20 mouse cellular contexts compared by ENCODE assay signal in the genomic region with DNA sequence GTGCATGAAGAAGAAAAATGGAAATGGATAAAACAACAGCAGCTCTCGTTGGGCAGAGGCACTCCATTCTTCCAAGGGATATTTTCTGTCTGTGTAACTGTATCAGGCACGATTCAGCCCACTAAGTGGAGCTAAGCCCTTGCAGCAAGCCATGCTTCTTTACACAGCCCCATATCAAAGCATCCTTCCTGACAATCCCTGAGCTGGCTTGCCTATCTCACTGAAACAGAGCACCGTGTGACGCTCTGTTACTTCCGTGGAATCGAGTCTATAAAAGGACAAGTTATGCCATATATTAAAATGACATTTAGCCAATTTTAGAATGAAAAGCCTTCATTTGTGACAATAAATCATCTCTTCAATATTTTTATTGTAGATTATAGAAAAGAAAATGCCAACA.
"Had no signal": no experiment of that assay in that cellular context is flagged by ENCODE, and none has a peak within 500 bp of the region (broad histone marks: within the 10 kb centered on the region; RNA-seq: fewer than 3 reads in every experiment).

No protein-coding gene starts in this region.

- DNase-seq: liver, postnatal 0 days; lung, adult 2 months; lung, postnatal 14 days; lung, postnatal 36 days; right cerebral cortex, adult 18-20 months; right cerebral cortex, postnatal 25 days; right cerebral cortex, postnatal 4 days; spleen, adult 18-20 months; thymus, adult 18-20 months; thymus, postnatal 14 days; thymus, postnatal 36 days had no signal

- H3K27ac ChIP-seq: liver, embryonic 15.5 days; lung, embryonic 15.5 days; macrophage; midbrain, embryonic 13.5 days; neural tube, embryonic 12.5 days had no signal

- H3K9ac ChIP-seq: liver, embryonic 15.5 days; liver, postnatal 0 days; lung, embryonic 15.5 days; midbrain, embryonic 13.5 days; neural tube, embryonic 12.5 days had no signal

- ATAC-seq: liver, postnatal 0 days; lung, postnatal 0 days; midbrain, embryonic 13.5 days; midbrain, embryonic 16.5 days had no signal

- H3K4me2 ChIP-seq: liver, embryonic 15.5 days; lung, embryonic 15.5 days; midbrain, embryonic 11.5 days; midbrain, embryonic 13.5 days; neural tube, embryonic 12.5 days had no signal

- H3K9me3 ChIP-seq: liver, embryonic 15.5 days; lung, embryonic 15.5 days; megakaryocyte, embryonic 14.5 days; midbrain, embryonic 13.5 days; neural tube, embryonic 12.5 days had no signal

- H3K4me1 ChIP-seq: liver, embryonic 15.5 days; lung, embryonic 15.5 days; megakaryocyte, embryonic 14.5 days; midbrain, embryonic 13.5 days; neural tube, embryonic 12.5 days had no signal

- H3K27me3 ChIP-seq: liver, embryonic 15.5 days; lung, embryonic 15.5 days; megakaryocyte, embryonic 14.5 days; midbrain, embryonic 13.5 days; neural tube, embryonic 12.5 days had no signal

- H3K4me3 ChIP-seq: liver, embryonic 15.5 days; lung, embryonic 15.5 days; megakaryocyte, embryonic 14.5 days; midbrain, embryonic 13.5 days; neural tube, embryonic 12.5 days had no signal

- H3K36me3 ChIP-seq: liver, embryonic 15.5 days; lung, embryonic 15.5 days; midbrain, embryonic 13.5 days; neural tube, embryonic 12.5 days had no signal
